Mouse (Mus musculus): Measurements from ENCODE around the gene Wdr18. TPM values are rescaled to one million over a fixed set of nuclear protein-coding genes. Genes with fewer than 3 reads are reported as not detected.

Wdr18 gene
- polyA plus RNA-seq, 1 experiment from 2014 or later, result 86.2 TPM

Other genes starting within 250 kb of the Wdr18 start
- gene Hcn2, start 243.5 kb upstream of the Wdr18 start, polyA plus RNA-seq (2015; fragmentation: Nextera tagmentation; extraction: Ambion mirVana), result 0.08 and 0.14 TPM in 2 replicates
- gene Polrmt, start 213.6 kb upstream of the Wdr18 start, polyA plus RNA-seq (2015; fragmentation: Nextera tagmentation; extraction: Ambion mirVana), result 33.9 and 38.7 TPM in 2 replicates
- 0.31 and 0.36 TPM in 2 replicates for gene Fgf22, start 205.1 kb upstream of the Wdr18 start, polyA plus RNA-seq (2015; fragmentation: Nextera tagmentation; extraction: Ambion mirVana)
- gene Rnf126, start 193.2 kb upstream of the Wdr18 start, polyA plus RNA-seq (2015; fragmentation: Nextera tagmentation; extraction: Ambion mirVana), result 87.8 and 88.1 TPM in 2 replicates
- 14.8 and 15.5 TPM in 2 replicates for gene Fstl3, start 182.9 kb upstream of the Wdr18 start, polyA plus RNA-seq (2015; fragmentation: Nextera tagmentation; extraction: Ambion mirVana)
- 0.23 and 0.31 TPM in 2 replicates for gene Prss57, start 169.2 kb upstream of the Wdr18 start, polyA plus RNA-seq (2015; fragmentation: Nextera tagmentation; extraction: Ambion mirVana)
- 53.3 and 54.1 TPM in 2 replicates for gene Palm, start 166.6 kb upstream of the Wdr18 start, polyA plus RNA-seq (2015; fragmentation: Nextera tagmentation; extraction: Ambion mirVana)
- gene Misp, start 139.2 kb upstream of the Wdr18 start, polyA plus RNA-seq (2015; fragmentation: Nextera tagmentation; extraction: Ambion mirVana), result 50.0 and 67.2 TPM in 2 replicates
- gene Ptbp1, start 105.7 kb upstream of the Wdr18 start, polyA plus RNA-seq (2015; fragmentation: Nextera tagmentation; extraction: Ambion mirVana), result 295 and 299 TPM in 2 replicates
- 5.2 and 10.6 TPM in 2 replicates for gene Prtn3, start 85.7 kb upstream of the Wdr18 start, polyA plus RNA-seq (2015; fragmentation: Nextera tagmentation; extraction: Ambion mirVana)
- 32.9 and 36.1 TPM in 2 replicates for gene Plppr3, start 85.5 kb upstream of the Wdr18 start, polyA plus RNA-seq (2015; fragmentation: Nextera tagmentation; extraction: Ambion mirVana)
- gene Elane, start 73.9 kb upstream of the Wdr18 start, polyA plus RNA-seq (2015; fragmentation: Nextera tagmentation; extraction: Ambion mirVana), result 3.8 and 11.1 TPM in 2 replicates
- not detected in 2 replicates for gene Cfd, start 69.3 kb upstream of the Wdr18 start, polyA plus RNA-seq (2015; fragmentation: Nextera tagmentation; extraction: Ambion mirVana)
- 43.6 and 47.8 TPM in 2 replicates for gene Med16, start 51.2 kb upstream of the Wdr18 start, polyA plus RNA-seq (2015; fragmentation: Nextera tagmentation; extraction: Ambion mirVana)
- 4.4 and 13.3 TPM in 2 replicates for gene Gm26602, start 49.3 kb upstream of the Wdr18 start, polyA plus RNA-seq (2015; fragmentation: Nextera tagmentation; extraction: Ambion mirVana)
- gene Kiss1r, start 43.2 kb upstream of the Wdr18 start, polyA plus RNA-seq (2015; fragmentation: Nextera tagmentation; extraction: Ambion mirVana), result 0.83 and 0.94 TPM in 2 replicates
- gene R3hdm4, start 38.9 kb upstream of the Wdr18 start, polyA plus RNA-seq (2015; fragmentation: Nextera tagmentation; extraction: Ambion mirVana), result 137 and 140 TPM in 2 replicates
- 9.8 and 10.0 TPM in 2 replicates for gene Arid3a, start 33.1 kb upstream of the Wdr18 start, polyA plus RNA-seq (2015; fragmentation: Nextera tagmentation; extraction: Ambion mirVana)
- 0.27 and 0.34 TPM in 2 replicates for gene Grin3b, start 10.6 kb downstream of the Wdr18 start, polyA plus RNA-seq (2015; fragmentation: Nextera tagmentation; extraction: Ambion mirVana)
- gene Tmem259, start 24.2 kb downstream of the Wdr18 start, polyA plus RNA-seq (2015; fragmentation: Nextera tagmentation; extraction: Ambion mirVana), result 20.6 and 21.3 TPM in 2 replicates
- 274 and 279 TPM in 2 replicates for gene Cnn2, start 28.4 kb downstream of the Wdr18 start, polyA plus RNA-seq (2015; fragmentation: Nextera tagmentation; extraction: Ambion mirVana)
- gene Abca7, start 36.3 kb downstream of the Wdr18 start, polyA plus RNA-seq (2015; fragmentation: Nextera tagmentation; extraction: Ambion mirVana), result 4.2 and 4.8 TPM in 2 replicates
- 9.1 and 10.0 TPM in 2 replicates for gene Arhgap45, start 56.5 kb downstream of the Wdr18 start, polyA plus RNA-seq (2015; fragmentation: Nextera tagmentation; extraction: Ambion mirVana)
- 188 and 199 TPM in 2 replicates for gene Polr2e, start 79.6 kb downstream of the Wdr18 start, polyA plus RNA-seq (2015; fragmentation: Nextera tagmentation; extraction: Ambion mirVana)
- 500 and 567 TPM in 2 replicates for gene Gpx4, start 87.0 kb downstream of the Wdr18 start, polyA plus RNA-seq (2015; fragmentation: Nextera tagmentation; extraction: Ambion mirVana)
- 14.8 and 15.9 TPM in 2 replicates for gene Sbno2, start 145.4 kb downstream of the Wdr18 start, polyA plus RNA-seq (2015; fragmentation: Nextera tagmentation; extraction: Ambion mirVana)
- gene Stk11, start 155.7 kb downstream of the Wdr18 start, polyA plus RNA-seq (2015; fragmentation: Nextera tagmentation; extraction: Ambion mirVana), result 16.9 and 19.2 TPM in 2 replicates
- gene Atp5d, start 178.5 kb downstream of the Wdr18 start, polyA plus RNA-seq (2015; fragmentation: Nextera tagmentation; extraction: Ambion mirVana), result 544 and 602 TPM in 2 replicates
- gene Cbarp, start 180.7 kb downstream of the Wdr18 start, polyA plus RNA-seq (2015; fragmentation: Nextera tagmentation; extraction: Ambion mirVana), result 5.1 and 6.7 TPM in 2 replicates
- 16.0 and 19.8 TPM in 2 replicates for gene Midn, start 188.1 kb downstream of the Wdr18 start, polyA plus RNA-seq (2015; fragmentation: Nextera tagmentation; extraction: Ambion mirVana)
- 90.3 and 103 TPM in 2 replicates for gene Cirbp, start 205.8 kb downstream of the Wdr18 start, polyA plus RNA-seq (2015; fragmentation: Nextera tagmentation; extraction: Ambion mirVana)
- 17.5 and 19.7 TPM in 2 replicates for gene 1600002K03Rik, start 212.8 kb downstream of the Wdr18 start, polyA plus RNA-seq (2015; fragmentation: Nextera tagmentation; extraction: Ambion mirVana)
- 15.7 TPM in 2 replicates for gene Efna2, start 219.3 kb downstream of the Wdr18 start, polyA plus RNA-seq (2015; fragmentation: Nextera tagmentation; extraction: Ambion mirVana)

Data from stomach, embryonic 15.5 days (tissue).